Mouse (Mus musculus) left cerebral cortex, postnatal 4 days (tissue): ENCODE results near the gene Fam118b. TPM values are rescaled to one million over a fixed set of nuclear protein-coding genes. Genes with fewer than 3 reads are reported as not detected.
A peak's percentile ranks its signal among the peaks of the same experiment; 100 is the strongest.

Experiments
- DNase-seq: peaks from one replicate; pipeline ENCODE4 v3.0.0-alpha.2; 2022
- intact Hi-C: fragments of 180-260 bp; cut with DNase I; formaldehyde crosslinking; loops from one replicate; pipeline ENCODE4 v1.15.1; 2025
- total RNA-seq, 2 experiments: library from RNA; stranded (reverse); gene quantifications; 2 replicates each; pipeline ENCODE4 v1.2.3; 2021

The Fam118b gene
- total RNA-seq, 2 experiments from 2014 or later, result 32.3 to 38.8 TPM

GRCm38 (mm10) chr9:35267976-35268715 lies 541 bp upstream of the Fam118b start:
- no peak for DNase-seq
- intact Hi-C loops, result no loop called here

- no peak for DNase-seq
- intact Hi-C loops, result no loop called here
These were observed 3.1 kb downstream of the Fam118b start for GRCm38 (mm10) chr9:35264509-35264908.

- intact Hi-C loops, result no loop called here
- DNase-seq, result no peak
These were observed 4.2 kb downstream of the Fam118b start for GRCm38 (mm10) chr9:35263431-35263830.

- intact Hi-C loops, result no loop called here
- DNase-seq, result no peak
These were observed 5.2 kb downstream of the Fam118b start for GRCm38 (mm10) chr9:35262418-35262817.

GRCm38 (mm10) chr9:35257365-35257764 lies 10.2 kb downstream of the Fam118b start:
- intact Hi-C loops, result no loop called here
- no peak for DNase-seq

- intact Hi-C loops, result no loop called here
These were observed 18.1 kb downstream of the Fam118b start for GRCm38 (mm10) chr9:35249476-35249875.

GRCm38 (mm10) chr9:35247405-35247804 lies 20.2 kb downstream of the Fam118b start:
- no peak for DNase-seq
- intact Hi-C loops, result no loop called here

More at GRCm38 (mm10) chr9:35249476-35249875, 18.1 kb downstream of the Fam118b start:
- no peak for DNase-seq

- no peak for DNase-seq
- intact Hi-C loops, result no loop called here
These were observed 27.9 kb downstream of the Fam118b start for GRCm38 (mm10) chr9:35239734-35240133.

GRCm38 (mm10) chr9:35238915-35239571 lies 28.6 kb downstream of the Fam118b start:
- no peak for DNase-seq
- intact Hi-C loops, result no loop called here

GRCm38 (mm10) chr9:35238371-35238770 lies 29.2 kb downstream of the Fam118b start:
- DNase-seq, result no peak
- intact Hi-C loops, result no loop called here

- no peak for DNase-seq
These were observed 31.6 kb downstream of the Fam118b start for GRCm38 (mm10) chr9:35235996-35236395.

GRCm38 (mm10) chr9:35228671-35229070 lies 38.9 kb downstream of the Fam118b start:
- intact Hi-C loops, result no loop called here
- DNase-seq, result no peak

More at GRCm38 (mm10) chr9:35235996-35236395, 31.6 kb downstream of the Fam118b start:
- intact Hi-C loops, result no loop called here

- intact Hi-C loops, result no loop called here
These were observed 44.1 kb downstream of the Fam118b start for GRCm38 (mm10) chr9:35223466-35223865.

GRCm38 (mm10) chr9:35217963-35218362 lies 49.6 kb downstream of the Fam118b start:
- intact Hi-C loops, result loop anchor here (10.0 kb wide), 1 partner anchor 327 kb away; no protein-coding TSS in a partner anchor
- no peak for DNase-seq

More at GRCm38 (mm10) chr9:35223466-35223865, 44.1 kb downstream of the Fam118b start:
- no peak for DNase-seq

- no peak for DNase-seq
- intact Hi-C loops, result loop anchor here (10.0 kb wide), 1 partner anchor 333 kb away; no protein-coding TSS in a partner anchor
These were observed 55.8 kb downstream of the Fam118b start for GRCm38 (mm10) chr9:35211573-35212511.

- peak; percentile 99 for DNase-seq
- intact Hi-C loops, result loop anchor here (10.0 kb wide), 1 partner anchor 334 kb away; no protein-coding TSS in a partner anchor
These were observed 56.8 kb downstream of the Fam118b start, which contains the start of gene Foxred1 for GRCm38 (mm10) chr9:35210542-35211474. Gene Foxred1, minus strand, starts transcription at chr9:35211055.

GRCm38 (mm10) chr9:35204421-35204820 lies 63.2 kb downstream of the Fam118b start:
- intact Hi-C loops, result no loop called here
- DNase-seq, result no peak

- no peak for DNase-seq
- intact Hi-C loops, result no loop called here
These were observed 64.1 kb downstream of the Fam118b start for GRCm38 (mm10) chr9:35203536-35203935.

GRCm38 (mm10) chr9:35200529-35201060 lies 67.0 kb downstream of the Fam118b start:
- intact Hi-C loops, result no loop called here

More at GRCm38 (mm10) chr9:35200529-35201060, 67.0 kb downstream of the Fam118b start:
- no peak for DNase-seq
